Mouse (Mus musculus) forelimb bud, embryonic 11.5 days (tissue): ENCODE measurements at regions not wholly inside any gene's neighbourhood (a gene's known extent, or its start where the extent isn't known, plus 50 kb on each side); places are given as distances from the start of the nearest gene placed in this dataset.

Source experiments
- DNase-seq: peaks from one replicate; pipeline ENCODE4 v3.0.0-alpha.2; 2012; ENCODE audit warnings: low read depth, low spot score

GRCm38 (mm10) chr7:75398904-75399724 lies 56.2 kb upstream of the Akap13 start:
- DNase-seq: peak; percentile 46

- DNase-seq: no peak
Measured at GRCm38 (mm10) chr7:75400471-75400870, 54.9 kb upstream of the Akap13 start.

- no peak for DNase-seq
Measured at GRCm38 (mm10) chr7:75404955-75405354, 50.4 kb upstream of the Akap13 start.
